Mouse (Mus musculus): ENCODE measurements at regions not wholly inside any gene's neighbourhood (a gene's known extent, or its start where the extent isn't known, plus 50 kb on each side); places are given as distances from the start of the nearest gene placed in this dataset.

- TF ChIP-seq CTCF (IDR thresholded peaks at IDR 0.05; ENCODE audit: borderline replicate concordance, insufficient read depth, low read depth, low read length) (no peak), POLR2A (IDR thresholded peaks at IDR 0.05; ENCODE audit: borderline replicate concordance, insufficient read depth, low read length) (no peak)
Observed at GRCm38 (mm10) chr13:19449387-19449786, 53.8 kb upstream of the Stard3nl start.

All from cerebellum, adult 2 months (tissue).